Comparison of ENCODE assay signal across 13 mouse cellular contexts in the genomic region with DNA sequence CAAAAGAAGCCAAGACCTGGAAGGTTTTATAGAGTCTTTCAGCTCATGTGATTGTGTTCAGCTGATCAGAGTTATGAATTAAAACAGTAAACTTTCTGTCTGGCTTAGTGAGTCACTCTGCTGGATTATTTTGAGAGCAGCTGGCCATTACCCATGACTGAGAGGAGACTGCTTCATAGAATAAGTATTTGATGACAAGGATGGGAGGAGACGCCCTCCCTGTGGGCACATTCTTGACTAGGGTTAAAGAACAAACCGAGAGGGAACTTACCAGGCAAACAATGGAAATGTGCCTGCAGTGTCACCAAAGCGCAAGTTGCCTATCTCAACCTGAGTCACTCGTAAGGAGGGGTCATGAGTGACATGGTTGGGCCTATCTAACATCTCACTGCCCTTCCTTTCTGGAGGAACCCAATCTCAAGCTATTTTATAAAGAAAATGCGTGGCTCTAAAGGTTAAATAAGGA.
DNase-seq lines count a peak whose midpoint lies in the region; ATAC-seq lines count a peak whose summit lies in the region.
"Had no signal": no experiment of that assay in that cellular context is flagged by ENCODE, and none has a peak within 500 bp of the region (broad histone marks: within the 10 kb centered on the region; RNA-seq: fewer than 3 reads in every experiment).

No protein-coding gene starts in this region.

- H3K4me1 ChIP-seq in kidney, embryonic 14.5 days (ENCODE audit: control insufficient read depth, insufficient read depth, low read length) = peaks cover 20% of the 10 kb centered on the region; the same call in 1 of the 2 replicates
- H3K4me1 ChIP-seq: hindbrain, embryonic 15.5 days; megakaryocyte, embryonic 14.5 days had no signal

- no peak for ATAC-seq in kidney, embryonic 14.5 days (ENCODE audit: low FRiP score, low TSS enrichment)

- 74% methylated on average over 5 of the region's 5 CpGs for WGBS in kidney, embryonic 14.5 days

- no peak overlapping the region for H3K9ac ChIP-seq in kidney, embryonic 14.5 days (ENCODE audit: low read depth, low read length)
- H3K9ac ChIP-seq: embryonic facial prominence, embryonic 13.5 days; hindbrain, embryonic 15.5 days had no signal

- H3K27ac ChIP-seq in kidney, embryonic 14.5 days (ENCODE audit: low read depth, low read length) = no peak overlapping the region; the same call in 1 of the 2 replicates
- H3K27ac ChIP-seq: embryonic facial prominence, embryonic 13.5 days; hindbrain, embryonic 15.5 days; limb, embryonic 10.5 days had no signal

- H3K4me2 ChIP-seq in kidney, embryonic 14.5 days (replicated peaks; ENCODE audit: low read depth, low read length) = no peak overlapping the region
- H3K4me2 ChIP-seq: embryonic facial prominence, embryonic 13.5 days; hindbrain, embryonic 15.5 days had no signal

- no peaks in the 10 kb centered on the region for H3K36me3 ChIP-seq in kidney, embryonic 14.5 days (ENCODE audit: control insufficient read depth, insufficient read depth, low read length)
- H3K36me3 ChIP-seq: embryonic facial prominence, embryonic 13.5 days; hindbrain, embryonic 15.5 days; limb, embryonic 10.5 days had no signal

- no peak overlapping the region for H3K4me3 ChIP-seq in kidney, embryonic 14.5 days (ENCODE audit: low read length)
- H3K4me3 ChIP-seq: embryonic facial prominence, embryonic 13.5 days; hindbrain, embryonic 15.5 days; limb, embryonic 10.5 days; megakaryocyte, embryonic 14.5 days had no signal

- H3K27me3 ChIP-seq in kidney, embryonic 14.5 days (ENCODE audit: control insufficient read depth, insufficient read depth, low read length) = no peaks in the 10 kb centered on the region
- H3K27me3 ChIP-seq: embryonic facial prominence, embryonic 13.5 days; hindbrain, embryonic 15.5 days; megakaryocyte, embryonic 14.5 days had no signal

- H3K9me3 ChIP-seq in kidney, embryonic 14.5 days (ENCODE audit: control insufficient read depth, low read length) = no peaks in the 10 kb centered on the region
- H3K9me3 ChIP-seq: embryonic facial prominence, embryonic 13.5 days; G1E; hindbrain, embryonic 15.5 days; limb, embryonic 10.5 days had no signal

- peak; percentile 71 for DNase-seq in kidney, adult 11 months
- DNase-seq in adipocyte (ENCODE audit: low spot score) = peak; percentile 46
- DNase-seq in heart, postnatal 4 days = peak; percentile 33
- DNase-seq in skeletal muscle tissue, adult 2 months (ENCODE audit: low read depth, low spot score) = peak; percentile 34
- DNase-seq in thymus, postnatal 14 days = no peak
- DNase-seq in retina, postnatal 1 day = no peak
- DNase-seq: cerebellum, adult 2 months had no signal

Comparison
In these comparisons a context has a peak if more than half of its experiments do, and no peak if none do; other contexts are left out.
1. DNase-seq: peak in kidney, adult 11 months (single experiment), adipocyte (single experiment), heart, postnatal 4 days (single experiment) and skeletal muscle tissue, adult 2 months (single experiment); none in thymus, postnatal 14 days (single experiment) and retina, postnatal 1 day (single experiment).